Mouse (Mus musculus): ENCODE results near the gene Stpg1. TPM values are rescaled to one million over a fixed set of nuclear protein-coding genes. Genes with fewer than 3 reads are reported as not detected.
A peak's percentile ranks its signal among the peaks of the same experiment; 100 is the strongest.

The Stpg1 gene
- polyA plus RNA-seq, 1 experiment = 0.35 TPM

DNA sequence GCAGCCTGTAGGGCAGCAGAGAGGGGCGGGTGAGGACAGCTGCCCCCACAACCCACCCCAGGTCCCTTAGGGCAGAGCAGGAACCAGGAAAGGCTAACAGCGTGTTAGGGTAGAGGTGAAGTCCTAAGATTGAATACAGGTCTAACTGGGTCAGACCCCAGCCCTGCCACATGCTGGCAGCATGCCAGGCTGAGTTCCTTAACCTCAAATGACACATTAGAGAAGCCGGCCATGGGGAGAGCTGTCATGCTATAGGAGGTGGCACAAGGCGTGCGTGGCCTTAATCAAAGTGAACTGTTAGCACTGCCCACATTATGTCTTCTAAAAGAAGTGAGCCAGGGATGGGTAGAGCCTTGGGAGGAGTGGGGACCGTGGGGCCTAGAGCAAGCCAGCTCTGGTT is 54.7 kb downstream of the Stpg1 start:
- H3K4me1 ChIP-seq (replicated peaks; ENCODE audit: control insufficient read depth, insufficient read depth, low read length) = peaks cover 11% of the 10 kb centered on the region
- WGBS = 76% methylated on average over 6 of the region's 6 CpGs
- H3K27me3 ChIP-seq (ENCODE audit: control insufficient read depth, insufficient read depth, low read length) = no peaks in the 10 kb centered on the region
- DNase-seq = no peak
- H3K36me3 ChIP-seq (ENCODE audit: control insufficient read depth, insufficient read depth, low read length) = no peaks in the 10 kb centered on the region
- no peak overlapping the region for H3K27ac ChIP-seq (ENCODE audit: control insufficient read depth, insufficient read depth, low read length)
- TF ChIP-seq POLR2A (IDR thresholded peaks at IDR 0.05; ENCODE audit: control insufficient read depth, extremely low read depth, insufficient read depth, low read length, poor library complexity) = no peak
- TF ChIP-seq CTCF (IDR thresholded peaks at IDR 0.05; ENCODE audit: borderline replicate concordance, control insufficient read depth, extremely low read depth, insufficient read depth, low read length, poor library complexity) = no peak
- H3K4me3 ChIP-seq (ENCODE audit: control insufficient read depth, insufficient read depth, low read length) = no peak overlapping the region

DNA sequence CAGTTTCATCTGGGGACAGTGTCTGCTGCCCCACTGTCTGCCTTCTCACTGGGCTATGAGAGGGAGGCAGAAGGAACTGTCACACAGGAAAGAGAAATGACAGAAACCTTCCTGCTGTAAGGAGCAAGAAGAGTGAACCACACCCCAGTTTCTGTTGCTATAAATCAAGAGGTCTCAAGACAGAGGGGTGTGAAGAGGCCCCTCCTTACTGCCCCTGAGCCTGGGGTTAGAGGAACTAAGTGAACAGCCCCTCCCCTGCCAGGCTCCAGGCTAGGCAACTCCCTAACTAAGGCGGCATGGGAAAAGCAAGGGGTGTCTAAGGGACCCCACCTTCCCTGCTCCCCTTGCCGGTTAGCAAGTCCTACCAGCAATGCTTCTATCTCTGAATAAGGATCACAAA is 69.2 kb downstream of the Stpg1 start:
- Histone ChIP-seq H3K27me3 (ENCODE audit: control insufficient read depth, insufficient read depth, low read length) (0 out of 2 replicates have a peak, but pooled peaks cover under 1% of the 10 kb centered on the region), H3K27ac (ENCODE audit: control insufficient read depth, insufficient read depth, low read length) (no peak overlapping the region), H3K4me1 (replicated peaks; ENCODE audit: control insufficient read depth, insufficient read depth, low read length) (peaks cover 14% of the 10 kb centered on the region), H3K36me3 (ENCODE audit: control insufficient read depth, insufficient read depth, low read length) (no peaks in the 10 kb centered on the region), H3K4me3 (ENCODE audit: control insufficient read depth, insufficient read depth, low read length) (no peak overlapping the region)
- no peak for DNase-seq
- WGBS = 21% methylated on average over 2 of the region's 2 CpGs
- TF ChIP-seq CTCF (IDR thresholded peaks at IDR 0.05; ENCODE audit: borderline replicate concordance, control insufficient read depth, extremely low read depth, insufficient read depth, low read length, poor library complexity) = no peak
- TF ChIP-seq POLR2A (IDR thresholded peaks at IDR 0.05; ENCODE audit: control insufficient read depth, extremely low read depth, insufficient read depth, low read length, poor library complexity) = no peak

- H3K27ac ChIP-seq (ENCODE audit: control insufficient read depth, insufficient read depth, low read length) = no peak overlapping the region
- H3K27me3 ChIP-seq (ENCODE audit: control insufficient read depth, insufficient read depth, low read length) = 0 out of 2 replicates have a peak, but pooled peaks cover 5% of the 10 kb centered on the region
- no peaks in the 10 kb centered on the region for H3K36me3 ChIP-seq (ENCODE audit: control insufficient read depth, insufficient read depth, low read length)
- DNase-seq = no peak
- WGBS = 94% methylated on average over 9 of the region's 9 CpGs
- peaks cover 27% of the 10 kb centered on the region for H3K4me1 ChIP-seq (replicated peaks; ENCODE audit: control insufficient read depth, insufficient read depth, low read length)
- H3K4me3 ChIP-seq (ENCODE audit: control insufficient read depth, insufficient read depth, low read length) = no peak overlapping the region
- TF ChIP-seq POLR2A (IDR thresholded peaks at IDR 0.05; ENCODE audit: control insufficient read depth, extremely low read depth, insufficient read depth, low read length, poor library complexity) (no peak), CTCF (IDR thresholded peaks at IDR 0.05; ENCODE audit: borderline replicate concordance, control insufficient read depth, extremely low read depth, insufficient read depth, low read length, poor library complexity) (no peak)
These were observed 70.8 kb downstream of the Stpg1 start for GRCm38 (mm10) chr4:135565400-135565799.

DNA sequence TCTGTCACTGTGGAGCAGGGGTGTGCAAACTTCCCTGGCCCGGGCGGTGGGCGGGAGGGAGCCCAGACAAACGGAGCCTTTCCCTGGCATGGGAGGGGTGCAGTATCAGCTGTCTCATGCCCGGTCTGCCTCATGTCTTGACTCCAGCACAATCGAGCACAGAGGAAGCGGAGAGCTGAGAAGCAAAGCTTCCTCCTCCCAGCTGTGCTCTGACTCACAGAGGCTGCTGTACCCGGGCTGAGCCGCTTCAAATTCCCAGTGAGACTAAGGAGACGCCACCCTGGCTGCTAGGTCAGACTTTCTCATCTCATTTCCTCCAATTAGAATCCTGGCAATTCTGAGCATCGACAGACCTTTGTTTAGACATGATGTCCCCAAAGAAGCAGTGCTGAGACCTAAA is 72.5 kb downstream of the Stpg1 start:
- Histone ChIP-seq H3K27ac (ENCODE audit: control insufficient read depth, insufficient read depth, low read length) (no peak overlapping the region), H3K4me1 (replicated peaks; ENCODE audit: control insufficient read depth, insufficient read depth, low read length) (peaks cover 40% of the 10 kb centered on the region), H3K36me3 (ENCODE audit: control insufficient read depth, insufficient read depth, low read length) (no peaks in the 10 kb centered on the region), H3K27me3 (ENCODE audit: control insufficient read depth, insufficient read depth, low read length) (0 out of 2 replicates have a peak, but pooled peaks cover 5% of the 10 kb centered on the region), H3K4me3 (ENCODE audit: control insufficient read depth, insufficient read depth, low read length) (no peak overlapping the region)
- no peak for DNase-seq
- no peak for TF ChIP-seq CTCF (IDR thresholded peaks at IDR 0.05; ENCODE audit: borderline replicate concordance, control insufficient read depth, extremely low read depth, insufficient read depth, low read length, poor library complexity)
- no peak for TF ChIP-seq POLR2A (IDR thresholded peaks at IDR 0.05; ENCODE audit: control insufficient read depth, extremely low read depth, insufficient read depth, low read length, poor library complexity)
- 25% methylated on average over 11 of the region's 11 CpGs for WGBS

GRCm38 (mm10) chr4:135567484-135567883 is 72.9 kb downstream of the Stpg1 start:
- H3K27me3 ChIP-seq (ENCODE audit: control insufficient read depth, insufficient read depth, low read length) = 0 out of 2 replicates have a peak, but pooled peaks cover 5% of the 10 kb centered on the region
- WGBS = 52% methylated on average over 8 of the region's 8 CpGs
- TF ChIP-seq POLR2A (IDR thresholded peaks at IDR 0.05; ENCODE audit: control insufficient read depth, extremely low read depth, insufficient read depth, low read length, poor library complexity) = no peak
- no peak for TF ChIP-seq CTCF (IDR thresholded peaks at IDR 0.05; ENCODE audit: borderline replicate concordance, control insufficient read depth, extremely low read depth, insufficient read depth, low read length, poor library complexity)
- H3K27ac ChIP-seq (ENCODE audit: control insufficient read depth, insufficient read depth, low read length) = no peak overlapping the region
- H3K36me3 ChIP-seq (ENCODE audit: control insufficient read depth, insufficient read depth, low read length) = no peaks in the 10 kb centered on the region
- peaks cover 44% of the 10 kb centered on the region for H3K4me1 ChIP-seq (replicated peaks; ENCODE audit: control insufficient read depth, insufficient read depth, low read length)
- DNase-seq = no peak
- H3K4me3 ChIP-seq (ENCODE audit: control insufficient read depth, insufficient read depth, low read length) = no peak overlapping the region

DNA sequence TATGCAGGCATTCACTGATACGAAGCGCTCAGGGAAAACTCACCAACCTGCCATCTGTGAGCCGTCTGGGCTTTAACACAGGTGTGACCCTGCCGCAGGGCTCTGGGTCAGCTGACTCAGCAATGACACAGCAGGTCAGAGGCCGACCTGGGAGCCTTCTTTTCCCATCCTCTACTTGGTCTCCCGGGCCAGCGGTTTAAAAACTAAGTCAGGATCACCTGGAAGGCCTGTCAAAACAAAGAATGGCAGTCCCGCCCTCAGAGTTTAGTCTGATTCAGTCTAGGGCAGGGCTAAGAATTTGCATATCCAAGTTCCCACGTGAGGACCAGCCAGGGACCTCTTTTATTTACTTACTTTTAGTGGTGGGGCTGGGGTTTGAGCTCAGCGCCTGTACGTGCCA is 74.6 kb downstream of the Stpg1 start:
- DNase-seq = peak; percentile 30

More for the DNA sequence above, 74.6 kb downstream of the Stpg1 start:
- no peak overlapping the region for H3K27ac ChIP-seq (ENCODE audit: control insufficient read depth, insufficient read depth, low read length)
- no peaks in the 10 kb centered on the region for H3K36me3 ChIP-seq (ENCODE audit: control insufficient read depth, insufficient read depth, low read length)
- peaks cover 59% of the 10 kb centered on the region for H3K4me1 ChIP-seq (replicated peaks; ENCODE audit: control insufficient read depth, insufficient read depth, low read length)
- TF ChIP-seq CTCF (IDR thresholded peaks at IDR 0.05; ENCODE audit: borderline replicate concordance, control insufficient read depth, extremely low read depth, insufficient read depth, low read length, poor library complexity) (no peak), POLR2A (IDR thresholded peaks at IDR 0.05; ENCODE audit: control insufficient read depth, extremely low read depth, insufficient read depth, low read length, poor library complexity) (no peak)
- no peak overlapping the region for H3K4me3 ChIP-seq (ENCODE audit: control insufficient read depth, insufficient read depth, low read length)
- WGBS = 4% methylated on average over 11 of the region's 11 CpGs
- H3K27me3 ChIP-seq (ENCODE audit: control insufficient read depth, insufficient read depth, low read length) = 0 out of 2 replicates have a peak, but pooled peaks cover 5% of the 10 kb centered on the region

All from thymus, adult 2 months (tissue).